Mouse (Mus musculus) G1E (cell line): Measurements from ENCODE around the gene Chrnb2.

Experiments used
- CTCF ChIP-seq: IDR thresholded peaks from 2 replicates; pipeline ENCODE4 v1.5.1; 2012; ENCODE audit warnings: low read depth, low read length, inconsistent platforms, mixed read lengths
- GATA1 ChIP-seq: IDR thresholded peaks from 2 replicates; pipeline ENCODE4 v1.6.1; 2012; ENCODE audit warnings: borderline replicate concordance, low read length, inconsistent platforms, mixed read lengths
- GATA2 ChIP-seq: IDR thresholded peaks from 2 replicates; pipeline ENCODE4 v1.6.1; 2012; ENCODE audit warnings: low read depth, low read length, inconsistent platforms, borderline replicate concordance
- TAL1 ChIP-seq: conservative IDR thresholded peaks from 2 replicates; pipeline ENCODE4 v1.6.1; 2012; ENCODE audit warnings: low read depth, low read length, inconsistent platforms, mixed read lengths

DNA sequence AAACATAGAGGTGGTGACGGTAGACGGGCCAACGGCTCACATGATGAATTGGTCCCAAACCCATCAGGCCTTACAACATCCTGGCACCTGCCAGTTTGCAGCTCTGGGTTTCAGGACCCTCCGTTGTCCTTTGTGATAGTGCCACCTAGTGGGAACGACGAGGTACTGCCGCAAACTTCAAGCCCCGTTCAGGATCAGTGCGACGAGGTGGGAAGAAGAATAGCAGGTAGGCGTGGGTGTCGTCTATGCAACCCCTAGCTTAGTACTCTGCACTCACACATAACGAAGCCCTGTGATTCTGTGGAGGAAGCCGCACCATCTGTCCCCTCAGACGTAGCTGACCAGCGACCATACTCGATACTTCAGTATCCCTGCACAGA is 8.1 kb upstream of the Chrnb2 start:
- TF ChIP-seq CTCF (peak; percentile 89), GATA1 (no peak), TAL1 (no peak), GATA2 (no peak)
